Mouse (Mus musculus): Measurements from ENCODE around the gene Gm20867. TPM values are rescaled to one million over a fixed set of nuclear protein-coding genes. Genes with fewer than 3 reads are reported as not detected.

Gene Gm20867
- polyA plus RNA-seq (2017; shearing (Covaris generic)) = not detected

GRCm38 (mm10) chrY:77963104-77963503, at the start of gene Gm20867:
Gene Gm20867 (minus strand): TSS chrY:77963204.

Other genes with a start within 250 kb of the Gm20867 start
- not detected for gene Gm29564, start 249.8 kb upstream of the Gm20867 start, polyA plus RNA-seq (2017; shearing (Covaris generic))